Mouse (Mus musculus) testis, postnatal 14 days (tissue): ENCODE data around the gene Hsd17b14.
"Not testable (repeated sequence)": the region's sequence is repeated elsewhere in the genome, so short reads cannot be mapped to it uniquely, and the experiment has no call there.

Source experiments
- DNase-seq: peaks from one replicate; pipeline ENCODE4 v3.0.0; 2021; ENCODE audit warnings: low spot score

Gene Hsd17b14

GRCm38 (mm10) chr7:45554744-45555143 lies at the start of gene Hsd17b14:
Gene Hsd17b14, plus strand, starts transcription at chr7:45554893.
- no peak for DNase-seq

GRCm38 (mm10) chr7:45507583-45507982 lies 47.1 kb upstream of the Hsd17b14 start:
- no peak for DNase-seq

GRCm38 (mm10) chr7:45508561-45508960 lies 46.1 kb upstream of the Hsd17b14 start:
- DNase-seq: no peak

GRCm38 (mm10) chr7:45509181-45509882 lies 45.4 kb upstream of the Hsd17b14 start:
- DNase-seq: no peak

- peak; percentile 92 for DNase-seq
Observed at GRCm38 (mm10) chr7:45509912-45510787, 44.5 kb upstream of the Hsd17b14 start, which contains the start of gene Nucb1. Gene Nucb1, minus strand, starts transcription at chr7:45510406.

GRCm38 (mm10) chr7:45514411-45514810 lies 40.3 kb upstream of the Hsd17b14 start:
- DNase-seq: no peak

GRCm38 (mm10) chr7:45515436-45515835 lies 39.3 kb upstream of the Hsd17b14 start:
- DNase-seq: no peak

GRCm38 (mm10) chr7:45516846-45517245 lies 37.8 kb upstream of the Hsd17b14 start:
- DNase-seq: not testable (repeated sequence)

GRCm38 (mm10) chr7:45518618-45519017 lies 36.1 kb upstream of the Hsd17b14 start:
- no peak for DNase-seq

- DNase-seq: no peak
Observed at GRCm38 (mm10) chr7:45519345-45520120, 35.2 kb upstream of the Hsd17b14 start.

GRCm38 (mm10) chr7:45520605-45521004 lies 34.1 kb upstream of the Hsd17b14 start:
- no peak for DNase-seq

GRCm38 (mm10) chr7:45521728-45522184 lies 32.9 kb upstream of the Hsd17b14 start:
- peak; percentile 85 for DNase-seq

- DNase-seq: no peak
Observed at GRCm38 (mm10) chr7:45522194-45522752, 32.4 kb upstream of the Hsd17b14 start.

- no peak for DNase-seq
Observed at GRCm38 (mm10) chr7:45522957-45523676, 31.6 kb upstream of the Hsd17b14 start.

- DNase-seq: no peak
Observed at GRCm38 (mm10) chr7:45523678-45524170, 31.0 kb upstream of the Hsd17b14 start.

- peak; percentile 50 for DNase-seq
Observed at GRCm38 (mm10) chr7:45524841-45525621, 29.7 kb upstream of the Hsd17b14 start.

GRCm38 (mm10) chr7:45525809-45526473 lies 28.8 kb upstream of the Hsd17b14 start, which contains the start of the genes Ppp1r15a and Plekha4:
Gene Ppp1r15a, minus strand, starts transcription at chr7:45526268.
Gene Plekha4, plus strand, starts transcription at chr7:45526330.
- DNase-seq: peak; percentile 90

GRCm38 (mm10) chr7:45526474-45527120 lies 28.1 kb upstream of the Hsd17b14 start:
- no peak for DNase-seq

GRCm38 (mm10) chr7:45527169-45527568 lies 27.5 kb upstream of the Hsd17b14 start:
- DNase-seq: not testable (repeated sequence)
